Mouse (Mus musculus): ENCODE measurements around the gene Rnf220. TPM values are rescaled to one million over a fixed set of nuclear protein-coding genes. Genes with fewer than 3 reads are reported as not detected.

Rnf220 gene
- polyA plus RNA-seq, 1 experiment from 2014 or later: 122 TPM

- Histone ChIP-seq H3K9ac (peak overlapping the region; percentile 36; the same call in 1 of the 2 replicates), H3K36me3 (no peaks in the 10 kb centered on the region), H3K27ac (replicated peaks) (no peak overlapping the region), H3K4me3 (peak overlapping the region; percentile 37), H3K4me2 (peak overlapping the region; percentile 77), H3K27me3 (peaks cover 52% of the 10 kb centered on the region), H3K4me1 (replicated peaks) (peaks cover 35% of the 10 kb centered on the region), H3K9me3 (no peaks in the 10 kb centered on the region)
- WGBS: 12% methylated on average over 30 of the region's 30 CpGs
- ATAC-seq (ENCODE audit: low FRiP score, low read depth): no peak
Measured at GRCm38 (mm10) chr4:117303581-117304238, 193.1 kb downstream of the Rnf220 start.

GRCm38 (mm10) chr4:117302027-117302806 lies 194.6 kb downstream of the Rnf220 start:
- Histone ChIP-seq H3K9ac (no peak overlapping the region), H3K4me1 (replicated peaks) (peaks cover 31% of the 10 kb centered on the region)

GRCm38 (mm10) chr4:117299921-117300320 lies 196.9 kb downstream of the Rnf220 start:
- peaks cover 34% of the 10 kb centered on the region for H3K4me1 ChIP-seq (replicated peaks)
- no peak overlapping the region for H3K4me2 ChIP-seq
- no peak for ATAC-seq (ENCODE audit: low FRiP score, low read depth)
- 46% methylated on average over 10 of the region's 10 CpGs for WGBS
- no peaks in the 10 kb centered on the region for H3K9me3 ChIP-seq
- no peaks in the 10 kb centered on the region for H3K36me3 ChIP-seq
- H3K27me3 ChIP-seq: peaks cover 33% of the 10 kb centered on the region
- no peak overlapping the region for H3K9ac ChIP-seq
- H3K4me3 ChIP-seq: no peak overlapping the region
- no peak overlapping the region for H3K27ac ChIP-seq (replicated peaks)

More at GRCm38 (mm10) chr4:117302027-117302806, 194.6 kb downstream of the Rnf220 start:
- ATAC-seq (ENCODE audit: low FRiP score, low read depth): no peak
- Histone ChIP-seq H3K9me3 (no peaks in the 10 kb centered on the region), H3K4me2 (no peak overlapping the region), H3K36me3 (no peaks in the 10 kb centered on the region), H3K4me3 (no peak overlapping the region), H3K27me3 (peaks cover 52% of the 10 kb centered on the region), H3K27ac (replicated peaks) (no peak overlapping the region)
- WGBS: 37% methylated on average over 14 of the region's 14 CpGs

- no peak overlapping the region for H3K4me2 ChIP-seq
- WGBS: 63% methylated on average over 9 of the region's 9 CpGs
- ATAC-seq (ENCODE audit: low FRiP score, low read depth): no peak
- H3K27ac ChIP-seq (replicated peaks): no peak overlapping the region
- peaks cover 16% of the 10 kb centered on the region for H3K4me1 ChIP-seq (replicated peaks)
- no peaks in the 10 kb centered on the region for H3K36me3 ChIP-seq
- H3K4me3 ChIP-seq: no peak overlapping the region
- H3K27me3 ChIP-seq: peaks cover 16% of the 10 kb centered on the region
- H3K9me3 ChIP-seq: no peaks in the 10 kb centered on the region
- no peak overlapping the region for H3K9ac ChIP-seq
Measured at GRCm38 (mm10) chr4:117297819-117298218, 199.0 kb downstream of the Rnf220 start.

GRCm38 (mm10) chr4:117296849-117297593 lies 199.8 kb downstream of the Rnf220 start:
- H3K4me3 ChIP-seq: no peak overlapping the region
- no peak overlapping the region for H3K4me2 ChIP-seq
- no peak overlapping the region for H3K9ac ChIP-seq
- H3K9me3 ChIP-seq: no peaks in the 10 kb centered on the region
- peaks cover 8% of the 10 kb centered on the region; the same call in 1 of the 2 replicates for H3K27me3 ChIP-seq
- peaks cover 9% of the 10 kb centered on the region for H3K4me1 ChIP-seq (replicated peaks)
- H3K27ac ChIP-seq (replicated peaks): no peak overlapping the region
- WGBS: 55% methylated on average over 19 of the region's 19 CpGs
- no peaks in the 10 kb centered on the region for H3K36me3 ChIP-seq
- ATAC-seq (ENCODE audit: low FRiP score, low read depth): peak; percentile 37; the same call in 1 of the 2 replicates

GRCm38 (mm10) chr4:117291696-117292095 lies 205.2 kb downstream of the Rnf220 start:
- no peaks in the 10 kb centered on the region for H3K9me3 ChIP-seq
- H3K4me2 ChIP-seq: no peak overlapping the region
- H3K27ac ChIP-seq (replicated peaks): no peak overlapping the region
- no peak for ATAC-seq (ENCODE audit: low FRiP score, low read depth)
- H3K4me3 ChIP-seq: no peak overlapping the region
- H3K4me1 ChIP-seq (replicated peaks): peaks cover 29% of the 10 kb centered on the region
- WGBS: 88% methylated on average over 2 of the region's 2 CpGs
- H3K9ac ChIP-seq: no peak overlapping the region
- H3K27me3 ChIP-seq: no peaks in the 10 kb centered on the region
- peaks cover under 1% of the 10 kb centered on the region; the same call in 1 of the 2 replicates for H3K36me3 ChIP-seq

DNA sequence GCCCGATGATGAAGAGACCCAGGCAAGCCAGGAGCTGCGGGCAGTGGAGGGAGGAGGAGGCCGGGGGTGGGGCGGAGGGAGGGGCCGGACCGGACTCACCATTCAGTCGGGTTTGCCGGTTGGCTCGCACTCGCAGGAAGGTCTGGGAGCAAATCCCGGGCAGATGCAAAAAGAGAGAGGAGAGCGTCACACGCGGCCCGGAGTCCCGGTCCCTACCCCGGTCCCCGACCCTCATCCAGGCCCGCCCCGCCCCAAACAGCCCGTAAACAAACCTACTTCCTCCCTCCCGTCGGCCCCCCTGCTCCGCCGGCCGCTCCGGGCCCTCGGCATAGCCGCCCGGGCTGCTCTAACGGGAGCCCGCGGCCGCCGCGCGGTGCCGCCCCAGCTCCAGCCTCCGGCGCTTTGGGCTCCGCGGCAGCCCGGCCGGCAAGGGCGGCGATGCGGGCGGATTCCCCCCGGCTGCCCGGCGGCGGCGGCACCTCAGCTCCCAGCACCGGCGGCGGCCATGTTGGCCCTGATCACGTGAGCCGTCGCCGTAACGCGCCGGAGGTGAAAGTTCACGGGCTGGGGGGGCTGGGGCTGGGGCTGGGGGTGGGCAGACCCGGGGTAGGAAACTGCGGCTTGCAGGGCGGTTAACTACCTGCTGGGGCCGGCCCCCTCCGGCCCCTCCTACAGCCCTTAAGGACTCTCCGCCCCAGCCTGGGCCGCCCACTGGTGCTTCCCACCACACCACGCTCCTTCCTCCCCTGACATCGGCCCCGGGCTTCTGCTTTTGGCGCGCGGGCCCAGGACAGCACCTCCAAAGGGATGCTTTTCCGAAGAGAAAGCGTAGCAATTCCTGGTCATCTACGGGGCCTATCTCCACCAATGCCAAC lies 207.7 kb downstream of the Rnf220 start:
- Histone ChIP-seq H3K4me3 (peak overlapping the region; percentile 57), H3K27me3 (no peaks in the 10 kb centered on the region), H3K36me3 (peaks cover 19% of the 10 kb centered on the region; the same call in 1 of the 2 replicates), H3K9ac (peak overlapping the region; percentile 71), H3K4me1 (replicated peaks) (peaks cover 51% of the 10 kb centered on the region), H3K27ac (replicated peaks) (peak overlapping the region; percentile 85), H3K9me3 (no peaks in the 10 kb centered on the region), H3K4me2 (peak overlapping the region; percentile 90)
- peak; percentile 85 for ATAC-seq (ENCODE audit: low FRiP score, low read depth)
- WGBS: under 1% methylated on average over 53 of the region's 80 CpGs

DNA sequence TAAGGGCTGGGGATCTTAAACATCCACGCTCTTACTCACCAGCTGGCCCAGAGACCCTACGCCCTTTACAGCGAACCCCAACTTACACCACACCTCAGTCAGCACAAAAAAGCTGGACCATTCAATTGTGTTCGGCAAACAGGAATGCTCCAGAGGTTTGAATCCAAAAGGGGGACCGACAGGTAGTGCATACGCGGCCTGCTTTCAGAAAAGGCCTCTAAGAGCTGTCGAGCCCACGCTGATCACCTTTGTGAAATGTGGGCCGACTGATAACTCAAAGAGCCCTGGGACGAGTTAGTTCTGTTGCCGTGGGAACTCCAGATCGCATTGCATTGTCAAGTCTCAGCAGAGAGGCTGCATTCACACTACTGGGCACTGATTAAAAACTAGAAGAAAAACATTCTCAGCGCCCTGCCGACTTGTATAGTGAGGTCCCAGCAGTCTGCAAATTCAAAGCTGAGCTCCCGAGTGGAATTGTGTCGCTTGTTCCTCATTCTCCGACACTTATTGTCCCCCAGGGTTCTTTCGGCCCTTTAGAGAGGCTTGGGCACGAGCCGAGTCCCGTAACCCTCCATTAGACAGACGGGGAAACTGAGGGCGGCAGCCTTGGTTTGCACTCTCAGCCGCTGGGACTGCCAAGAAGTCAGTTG lies 208.4 kb downstream of the Rnf220 start:
- peaks cover 19% of the 10 kb centered on the region; the same call in 1 of the 2 replicates for H3K36me3 ChIP-seq
- WGBS: 16% methylated on average over 25 of the region's 25 CpGs
- peak overlapping the region; percentile 85 for H3K27ac ChIP-seq (replicated peaks)
- peaks cover 59% of the 10 kb centered on the region for H3K4me1 ChIP-seq (replicated peaks)
- H3K4me3 ChIP-seq: peak overlapping the region; percentile 57
- H3K4me2 ChIP-seq: peak overlapping the region; percentile 90
- H3K9ac ChIP-seq: peak overlapping the region; percentile 71
- ATAC-seq (ENCODE audit: low FRiP score, low read depth): 0 out of 2 replicates have a peak, but pooled peaks have one; percentile 4
- H3K27me3 ChIP-seq: no peaks in the 10 kb centered on the region
- no peaks in the 10 kb centered on the region for H3K9me3 ChIP-seq

DNA sequence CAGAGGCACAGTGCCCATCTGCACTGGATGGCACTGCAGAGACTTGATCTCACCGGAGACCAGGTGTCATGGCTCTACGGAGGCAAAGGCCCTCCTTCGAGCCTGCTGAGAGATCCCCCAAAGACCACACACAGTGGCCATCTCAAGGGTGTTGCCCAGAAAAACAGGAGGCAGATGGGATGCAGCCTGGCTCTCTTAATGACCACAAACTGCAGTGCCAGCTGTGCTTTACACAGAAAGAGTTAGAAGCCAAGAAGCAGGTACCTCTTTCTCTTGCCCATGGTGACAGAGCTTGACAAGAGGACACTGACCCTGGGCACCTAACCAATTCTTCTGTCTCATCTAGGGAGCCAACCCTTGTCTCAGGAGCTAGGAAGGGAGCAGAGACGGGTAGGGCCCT lies 212.5 kb downstream of the Rnf220 start:
- Histone ChIP-seq H3K9me3 (no peaks in the 10 kb centered on the region), H3K4me3 (no peak overlapping the region), H3K9ac (no peak overlapping the region), H3K36me3 (peaks cover 19% of the 10 kb centered on the region; the same call in 1 of the 2 replicates), H3K4me1 (replicated peaks) (peaks cover 87% of the 10 kb centered on the region), H3K4me2 (no peak overlapping the region), H3K27me3 (no peaks in the 10 kb centered on the region), H3K27ac (replicated peaks) (peak overlapping the region; percentile 34; the same call in 1 of the 2 replicates)
- 39% methylated on average over 4 of the region's 4 CpGs for WGBS
- no peak for ATAC-seq (ENCODE audit: low FRiP score, low read depth)

DNA sequence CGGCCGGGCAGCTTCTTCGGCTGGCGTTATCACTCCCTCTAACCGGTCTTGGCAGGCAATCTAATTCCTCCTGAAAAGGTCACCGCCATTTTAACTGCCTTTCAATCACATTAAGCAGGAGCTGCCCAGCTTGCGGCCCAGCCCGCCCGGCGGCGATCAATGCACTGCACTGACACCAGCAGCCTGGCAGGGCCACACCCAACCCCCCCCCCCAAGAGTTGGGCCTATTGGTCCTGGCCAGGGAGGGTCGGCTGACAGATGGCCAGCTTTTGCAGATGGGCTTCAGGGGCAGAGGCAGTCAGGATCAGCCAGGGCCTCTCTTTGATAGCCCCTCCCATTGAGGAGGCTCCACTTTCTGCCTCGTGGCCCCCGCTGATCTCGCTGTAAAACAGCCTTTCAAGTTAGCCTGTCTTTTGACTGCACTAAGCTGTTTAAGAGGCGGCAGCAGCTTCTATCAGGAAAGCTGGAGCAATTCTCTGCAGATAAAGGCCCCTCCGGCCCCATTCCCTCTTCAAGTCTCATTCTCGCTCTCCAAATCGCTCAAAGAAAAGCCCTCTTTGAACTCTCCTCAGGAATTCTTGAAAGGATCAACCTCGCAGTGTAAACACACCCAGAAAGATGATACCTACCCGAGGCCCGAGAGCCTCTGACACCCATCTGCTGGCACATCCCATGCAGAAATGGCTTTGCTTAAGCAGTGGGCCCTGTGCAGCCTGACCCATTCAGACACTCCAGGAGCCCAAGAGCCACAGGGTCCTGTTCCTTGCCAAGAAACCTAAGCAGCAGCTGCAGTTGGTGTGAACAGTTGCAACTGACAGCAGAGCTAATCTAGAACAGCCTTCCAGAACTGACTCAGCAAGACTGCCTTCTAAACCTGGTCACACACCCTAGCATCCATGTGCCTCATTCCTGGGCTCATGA lies 213.3 kb downstream of the Rnf220 start:
- no peaks in the 10 kb centered on the region for H3K9me3 ChIP-seq
- H3K27me3 ChIP-seq: no peaks in the 10 kb centered on the region
- no peak overlapping the region for H3K9ac ChIP-seq
- H3K4me1 ChIP-seq (replicated peaks): peaks cover 92% of the 10 kb centered on the region
- WGBS: 28% methylated on average over 22 of the region's 22 CpGs
- H3K27ac ChIP-seq (replicated peaks): peak overlapping the region; percentile 34
- ATAC-seq (ENCODE audit: low FRiP score, low read depth): peak; percentile 57
- H3K4me2 ChIP-seq: no peak overlapping the region
- H3K36me3 ChIP-seq: peaks cover 25% of the 10 kb centered on the region; the same call in 1 of the 2 replicates
- no peak overlapping the region for H3K4me3 ChIP-seq

Data from hindbrain, embryonic 15.5 days (tissue).